Mouse (Mus musculus) bone marrow, adult 2 months (tissue): ENCODE measurements around the gene Vcl.

ENCODE experiments used
- CTCF ChIP-seq: fragments of 200-500 bp; IDR thresholded peaks from 2 replicates; pipeline ENCODE4 v1.5.1; 2011; ENCODE audit warnings: low read length, control low read depth; ENCODE audit not compliant: control insufficient read depth, insufficient read depth
- POLR2A ChIP-seq: fragments of 200-500 bp; IDR thresholded peaks from 2 replicates; pipeline ENCODE4 v1.6.1; 2011; ENCODE audit warnings: low read depth, mild to moderate bottlenecking, control low read depth, low read length, borderline replicate concordance; ENCODE audit not compliant: control insufficient read depth

GRCm38 (mm10) chr14:20911811-20912210 lies 17.4 kb upstream of the Vcl start:
- TF ChIP-seq POLR2A (no peak), CTCF (no peak)
